Mouse (Mus musculus) stomach, postnatal 0 days (tissue): ENCODE measurements around the gene Rad51b. TPM values are rescaled to one million over a fixed set of nuclear protein-coding genes. Genes with fewer than 3 reads are reported as not detected.

Experiments
- ATAC-seq: fragments of 200-750 bp; cut with Nextera tagmentation; 2 replicates; pipeline ENCODE4 v1.8.0; 2017; ENCODE audit not compliant: low FRiP score, low TSS enrichment
- DNase-seq: peaks from one replicate; pipeline ENCODE4 v3.0.0-alpha.2; 2016; ENCODE audit warnings: low spot score
- H3K27ac ChIP-seq: fragments of 300-500 bp; sonication (generic); replicated peaks from 2 replicates; pipeline ENCODE4 v1.5.1; 2014; ENCODE audit warnings: mild to moderate bottlenecking, control low read depth
- H3K27me3 ChIP-seq: fragments of 300-500 bp; sonication (generic); 2 replicates; pipeline ENCODE4 v1.6.1; 2014; ENCODE audit warnings: low read length; ENCODE audit not compliant: control insufficient read depth, insufficient read depth
- H3K36me3 ChIP-seq: fragments of 300-500 bp; sonication (generic); 2 replicates; pipeline ENCODE4 v1.6.1; 2014; ENCODE audit warnings: low read length, mixed read lengths; ENCODE audit not compliant: control insufficient read depth, insufficient read depth
- H3K4me1 ChIP-seq: fragments of 300-500 bp; sonication (generic); replicated peaks from 2 replicates; pipeline ENCODE4 v1.6.1; 2014; ENCODE audit warnings: antibody characterized with exemption; ENCODE audit not compliant: control insufficient read depth, insufficient read depth
- H3K4me2 ChIP-seq: fragments of 300-500 bp; sonication (generic); replicated peaks from 2 replicates; pipeline ENCODE4 v1.6.1; 2014; ENCODE audit warnings: low read depth, mild to moderate bottlenecking, control low read depth, moderate library complexity
- H3K4me3 ChIP-seq: fragments of 300-500 bp; sonication (generic); 2 replicates; pipeline ENCODE4 v1.5.1; 2014; ENCODE audit warnings: low read depth, low read length, control low read depth
- H3K9ac ChIP-seq: fragments of 300-500 bp; sonication (generic); 2 replicates; pipeline ENCODE4 v1.6.1; 2014; ENCODE audit warnings: mild to moderate bottlenecking, low read length, control low read depth, mixed read lengths
- H3K9me3 ChIP-seq: fragments of 300-500 bp; sonication (generic); 2 replicates; pipeline ENCODE4 v1.6.1; 2016; ENCODE audit warnings: low read length; ENCODE audit not compliant: control insufficient read depth
- CTCF ChIP-seq: IDR thresholded peaks from 2 replicates; pipeline ENCODE4 v1.5.1; 2016; ENCODE audit warnings: antibody characterized with exemption, low read depth, mild to moderate bottlenecking, moderate library complexity
- EP300 ChIP-seq: optimal IDR thresholded peaks from 2 replicates; pipeline ENCODE3; 2016; ENCODE audit warnings: antibody characterized with exemption
- WGBS: fragments of 180-500 bp; shearing (Covaris S2); extraction: QIAGEN DNeasy Blood & Tissue Kit; methylation state at CpG from one replicate; pipeline ENCODE4 v1.1.7; 2014; 5-methylcytosine and 5-hydroxymethylcytosine counted together
- polyA plus RNA-seq: library from polyadenylated mRNA; unstranded; fragments of >200 nt; fragmentation: Nextera tagmentation; extraction: Ambion mirVana; gene quantifications from 2 replicates; pipeline ENCODE4 v1.2.1, GENCODE M21; 2015

The Rad51b gene
- polyA plus RNA-seq, 1 experiment from 2014 or later: 2.0 TPM

DNA sequence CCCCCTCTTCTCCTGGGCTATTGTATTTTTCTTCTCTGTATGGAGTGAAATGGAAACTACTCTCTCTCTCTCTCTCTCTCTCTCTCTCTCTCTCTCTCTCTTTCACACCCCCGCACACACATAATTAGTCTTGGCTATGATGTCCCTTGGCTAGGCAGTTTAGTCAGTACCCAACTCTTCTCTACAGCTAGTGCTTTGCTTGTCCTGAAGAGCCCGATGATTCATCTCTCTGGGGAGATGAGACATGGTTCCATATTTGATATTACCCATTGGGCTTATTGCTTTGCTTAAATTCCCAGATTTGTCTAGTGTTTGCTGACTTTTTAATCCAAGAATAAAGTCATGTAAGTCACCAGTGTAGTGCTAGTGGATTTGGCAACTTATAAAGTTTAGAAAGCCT, 429.0 kb downstream of the Rad51b start:
- Histone ChIP-seq H3K27ac (no peak overlapping the region), H3K4me1 (no peaks in the 10 kb centered on the region), H3K4me2 (no peak overlapping the region), H3K4me3 (no peak overlapping the region), H3K9ac (no peak overlapping the region), H3K36me3 (no peaks in the 10 kb centered on the region), H3K9me3 (peaks cover 4% of the 10 kb centered on the region; the same call in 1 of the 2 replicates), H3K27me3 (no peaks in the 10 kb centered on the region)
- TF ChIP-seq CTCF (no peak), EP300 (no peak)
- whole genome bisulfite sequencing: 76% methylated on average over 2 of the region's 2 CpGs
- DNase-seq (no peak), ATAC-seq (no peak)

DNA sequence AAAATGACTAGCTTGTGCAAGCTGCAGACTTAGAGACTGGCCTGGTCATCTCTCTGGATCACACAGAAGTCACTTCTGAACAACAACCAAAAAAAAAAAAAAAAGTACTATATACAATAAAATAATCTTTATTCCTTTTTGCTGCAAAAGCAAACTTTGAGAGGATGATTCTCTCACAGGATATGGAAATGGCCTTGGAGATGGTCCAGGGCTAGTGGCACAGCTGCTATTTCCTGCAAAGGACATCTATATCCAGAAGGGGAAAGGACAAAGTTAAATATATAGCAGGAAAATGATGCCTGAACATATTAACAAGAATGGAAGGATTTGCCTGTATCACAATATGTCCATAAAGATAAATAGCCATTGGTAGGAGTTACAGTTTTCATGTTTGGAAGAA, 429.9 kb downstream of the Rad51b start:
- Histone ChIP-seq H3K36me3 (no peaks in the 10 kb centered on the region), H3K27ac (no peak overlapping the region), H3K9ac (no peak overlapping the region), H3K4me1 (no peaks in the 10 kb centered on the region), H3K4me3 (no peak overlapping the region), H3K9me3 (peaks cover 4% of the 10 kb centered on the region; the same call in 1 of the 2 replicates), H3K4me2 (no peak overlapping the region), H3K27me3 (no peaks in the 10 kb centered on the region)
- ATAC-seq (no peak), DNase-seq (no peak)
- TF ChIP-seq EP300 (no peak), CTCF (no peak)

DNA sequence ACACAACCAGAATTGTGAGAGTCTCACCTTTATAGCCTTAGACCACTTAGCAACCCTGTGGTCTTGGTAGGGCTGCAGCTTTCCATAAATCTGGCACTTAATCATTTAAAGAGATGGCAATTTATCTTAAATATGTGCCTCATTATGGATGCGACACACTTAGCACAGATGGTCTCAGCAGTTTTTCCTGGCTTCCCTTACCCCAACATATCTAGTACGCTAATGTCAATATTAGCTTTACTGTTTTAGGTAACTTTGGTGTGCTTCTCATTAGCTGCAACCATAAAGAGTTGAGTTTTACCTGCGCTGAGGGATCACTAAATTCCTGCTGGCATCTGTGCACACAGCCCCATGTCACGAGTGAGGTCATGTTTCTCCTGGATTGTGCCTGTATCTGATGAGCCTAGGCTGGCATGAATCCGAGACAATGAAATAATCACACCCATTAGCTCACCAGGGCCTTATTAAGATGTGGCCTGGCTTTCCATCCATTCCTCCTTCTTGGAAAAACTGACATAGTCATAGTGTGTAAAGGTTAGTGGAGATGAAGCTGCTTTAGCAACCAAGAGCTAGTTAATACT, 432.9 kb downstream of the Rad51b start:
- peaks cover 4% of the 10 kb centered on the region; the same call in 1 of the 2 replicates for H3K9me3 ChIP-seq
- H3K27ac ChIP-seq: no peak overlapping the region
- 57% methylated on average over 5 of the region's 5 CpGs for WGBS

DNA sequence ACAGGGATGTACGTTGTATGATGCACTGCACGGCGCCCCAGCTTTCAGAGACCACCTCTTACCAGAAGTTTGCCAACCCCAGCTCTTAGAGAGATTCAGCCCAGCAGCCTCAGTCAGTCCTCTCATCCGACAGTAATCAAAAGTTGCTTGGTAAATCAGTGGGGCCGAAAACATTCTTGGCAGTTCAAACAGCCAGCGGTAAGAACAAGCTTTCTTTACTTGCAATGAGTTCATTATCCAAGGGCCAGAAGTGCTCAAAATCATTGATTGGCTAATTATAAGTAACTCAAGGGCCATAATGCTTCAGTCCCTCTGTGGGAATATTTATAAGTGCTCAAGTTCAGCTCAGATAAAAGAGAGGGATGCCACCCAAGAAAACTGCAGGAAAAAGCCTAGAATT, 434.8 kb downstream of the Rad51b start:
- no peak for TF ChIP-seq CTCF
- no peak for TF ChIP-seq EP300
- 86% methylated on average over 6 of the region's 6 CpGs for WGBS
- no peaks in the 10 kb centered on the region for H3K27me3 ChIP-seq
- H3K27ac ChIP-seq: no peak overlapping the region
- no peak overlapping the region for H3K4me2 ChIP-seq
- DNase-seq (no peak), ATAC-seq (no peak)
- peaks cover 4% of the 10 kb centered on the region; the same call in 1 of the 2 replicates for H3K9me3 ChIP-seq
- H3K9ac ChIP-seq: no peak overlapping the region
- H3K4me3 ChIP-seq: no peak overlapping the region
- no peaks in the 10 kb centered on the region for H3K4me1 ChIP-seq
- H3K36me3 ChIP-seq: no peaks in the 10 kb centered on the region

More for the DNA sequence above, 432.9 kb downstream of the Rad51b start:
- H3K4me2 ChIP-seq: no peak overlapping the region
- no peak overlapping the region for H3K9ac ChIP-seq
- TF ChIP-seq EP300: no peak
- no peak for TF ChIP-seq CTCF
- DNase-seq (no peak), ATAC-seq (no peak)
- H3K27me3 ChIP-seq: no peaks in the 10 kb centered on the region
- no peaks in the 10 kb centered on the region for H3K36me3 ChIP-seq
- H3K4me3 ChIP-seq: no peak overlapping the region
- H3K4me1 ChIP-seq: no peaks in the 10 kb centered on the region

DNA sequence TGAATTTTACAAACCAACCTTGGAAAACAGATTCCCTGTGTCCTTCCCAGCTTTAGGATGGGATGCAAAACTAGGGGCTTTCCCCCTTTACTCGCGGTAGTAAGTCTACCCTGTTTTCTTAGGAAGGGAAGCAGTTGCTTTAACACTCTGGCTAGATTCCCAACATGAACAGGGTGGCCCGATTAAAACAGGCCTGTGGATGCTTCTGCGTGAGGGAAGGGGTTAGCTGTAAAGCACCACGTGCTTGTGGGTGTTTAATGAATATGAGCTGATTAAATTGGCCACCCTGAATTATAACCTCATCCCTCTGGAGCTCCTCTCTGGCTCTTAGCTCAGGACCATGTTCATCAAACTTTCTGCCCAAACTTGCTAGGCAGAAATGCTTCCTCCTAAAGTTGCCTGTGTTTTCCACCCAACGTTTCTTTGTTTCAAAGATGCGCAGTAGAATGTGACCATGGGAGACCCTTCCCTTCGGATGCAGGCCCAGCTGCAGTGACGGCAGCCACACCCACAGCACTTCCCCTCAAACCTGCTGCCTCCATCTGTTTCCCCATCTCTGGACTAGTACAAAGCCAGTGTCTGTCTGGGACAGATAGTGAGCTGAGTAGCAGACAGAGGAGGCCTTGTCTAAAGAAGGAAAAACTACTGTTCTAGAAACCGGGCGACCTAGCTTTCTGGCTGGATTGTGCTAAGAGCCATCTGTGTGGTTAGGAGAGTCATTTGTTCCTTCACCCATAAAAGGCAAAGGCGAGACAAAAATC, 435.5 kb downstream of the Rad51b start:
- DNase-seq (no peak), ATAC-seq (no peak)
- Histone ChIP-seq H3K36me3 (no peaks in the 10 kb centered on the region), H3K9me3 (peaks cover 4% of the 10 kb centered on the region; the same call in 1 of the 2 replicates), H3K27ac (no peak overlapping the region), H3K4me2 (no peak overlapping the region), H3K4me1 (no peaks in the 10 kb centered on the region), H3K9ac (no peak overlapping the region), H3K4me3 (no peak overlapping the region), H3K27me3 (no peaks in the 10 kb centered on the region)
- no peak for TF ChIP-seq CTCF
- TF ChIP-seq EP300: no peak
- 50% methylated on average over 12 of the region's 12 CpGs for WGBS

DNA sequence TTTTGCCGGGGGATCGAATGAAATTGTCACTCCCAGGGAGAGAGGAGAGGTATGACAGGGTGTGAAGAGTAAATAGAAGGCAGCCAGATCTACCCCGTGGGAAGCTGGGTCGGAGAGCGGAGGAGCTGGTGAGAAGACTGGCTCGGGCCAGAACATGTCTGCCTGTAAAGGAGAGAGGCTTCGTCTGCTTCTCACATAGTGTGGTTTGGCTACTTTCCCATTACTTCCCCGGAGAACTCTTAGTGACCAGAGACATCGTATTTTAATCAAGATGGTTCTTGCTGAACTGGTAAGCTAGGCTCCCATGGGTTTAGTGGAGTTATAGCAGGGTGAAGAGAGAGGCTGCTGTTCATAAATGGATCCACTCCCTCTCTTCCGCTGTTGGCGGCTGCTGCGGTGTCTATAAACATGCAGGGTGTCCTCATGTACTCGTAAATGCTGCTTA, 438.3 kb downstream of the Rad51b start:
- Histone ChIP-seq H3K9me3 (no peaks in the 10 kb centered on the region), H3K4me3 (no peak overlapping the region), H3K27me3 (no peaks in the 10 kb centered on the region), H3K27ac (no peak overlapping the region; the same call in 1 of the 2 replicates), H3K4me1 (no peaks in the 10 kb centered on the region), H3K9ac (no peak overlapping the region), H3K4me2 (no peak overlapping the region), H3K36me3 (no peaks in the 10 kb centered on the region)
- ATAC-seq: no peak
- DNase-seq: no peak
- no peak for TF ChIP-seq EP300
- no peak for TF ChIP-seq CTCF
- WGBS: 50% methylated on average over 13 of the region's 13 CpGs
